Mouse (Mus musculus) MN1 (cell line): Measurements from ENCODE around the gene Kng2.
"Not testable (repeated sequence)": the region's sequence is repeated elsewhere in the genome, so short reads cannot be mapped to it uniquely, and the experiment has no call there.

ENCODE experiments used
- DNase-seq: peaks from one replicate; pipeline ENCODE4 v3.0.0-alpha.2; 2016; ENCODE audit warnings: low spot score

The Kng2 gene

GRCm38 (mm10) chr16:22956085-22956439 is 73.2 kb downstream of the Kng2 start:
- no peak for DNase-seq

GRCm38 (mm10) chr16:22955397-22956084 is 73.7 kb downstream of the Kng2 start:
- no peak for DNase-seq

- DNase-seq = no peak
Observed at GRCm38 (mm10) chr16:22953069-22953468, 76.2 kb downstream of the Kng2 start.

DNA sequence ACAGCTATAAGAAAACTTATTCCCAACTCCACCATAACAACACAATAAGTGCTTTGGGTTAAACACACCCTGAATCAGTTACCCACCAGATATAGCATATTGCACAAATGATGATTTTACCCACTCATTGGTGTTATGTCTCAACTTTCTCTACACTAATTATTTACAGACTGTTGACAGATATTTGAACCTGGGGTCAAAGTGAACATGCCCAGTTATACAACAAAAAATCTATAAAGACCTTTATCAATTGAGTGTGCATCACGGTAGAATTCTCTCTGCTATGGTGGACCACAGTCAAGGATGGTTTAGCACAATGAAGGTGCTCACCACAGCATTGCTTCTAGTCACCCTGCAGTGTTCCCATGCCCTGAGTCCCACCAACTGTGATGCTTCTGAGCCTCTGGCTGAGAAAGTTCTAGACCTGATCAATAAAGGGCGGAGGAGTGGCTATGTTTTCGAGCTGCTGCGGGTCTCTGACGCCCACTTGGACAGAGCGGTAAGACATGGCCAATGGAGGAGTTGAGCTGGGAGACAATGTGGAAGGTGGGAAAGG is 78.4 kb downstream of the Kng2 start, which contains the start of gene Hrg:
Gene Hrg (plus strand): TSS at position 233 of the 556 bp plus-strand sequence.
- DNase-seq = no peak

GRCm38 (mm10) chr16:22947371-22947770 is 81.9 kb downstream of the Kng2 start:
- DNase-seq = no peak

DNA sequence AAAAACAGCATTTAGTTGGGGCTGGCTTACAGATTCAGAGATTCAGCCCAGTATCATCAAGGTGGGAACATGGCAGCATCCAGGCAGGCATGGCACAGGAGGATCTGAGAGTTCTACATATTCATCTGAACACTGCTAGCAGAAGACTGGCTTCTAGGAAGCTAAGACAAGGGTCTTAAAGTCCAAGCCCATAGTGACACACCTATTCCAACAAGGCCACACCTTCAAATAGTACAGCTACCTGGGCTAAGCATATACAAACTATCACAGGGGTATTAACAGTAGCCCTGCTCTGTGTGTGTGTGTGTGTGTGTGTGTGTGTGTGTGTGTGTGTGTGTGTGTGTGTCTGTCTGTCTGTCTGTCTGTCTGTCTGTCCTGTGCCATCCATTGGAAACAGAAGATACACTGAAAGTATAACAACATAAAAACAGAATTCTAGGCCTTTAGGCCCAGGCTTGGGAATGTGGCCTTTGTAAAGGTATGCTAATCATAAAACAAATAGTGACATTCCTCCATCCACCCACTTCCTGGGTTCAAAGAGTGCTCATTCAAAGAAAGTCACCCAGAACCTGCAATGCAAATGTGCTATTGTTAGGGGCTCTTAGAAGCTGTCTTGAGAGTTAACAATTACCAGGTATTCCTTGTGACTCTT is 87.3 kb downstream of the Kng2 start:
- DNase-seq = not testable (repeated sequence)

DNA sequence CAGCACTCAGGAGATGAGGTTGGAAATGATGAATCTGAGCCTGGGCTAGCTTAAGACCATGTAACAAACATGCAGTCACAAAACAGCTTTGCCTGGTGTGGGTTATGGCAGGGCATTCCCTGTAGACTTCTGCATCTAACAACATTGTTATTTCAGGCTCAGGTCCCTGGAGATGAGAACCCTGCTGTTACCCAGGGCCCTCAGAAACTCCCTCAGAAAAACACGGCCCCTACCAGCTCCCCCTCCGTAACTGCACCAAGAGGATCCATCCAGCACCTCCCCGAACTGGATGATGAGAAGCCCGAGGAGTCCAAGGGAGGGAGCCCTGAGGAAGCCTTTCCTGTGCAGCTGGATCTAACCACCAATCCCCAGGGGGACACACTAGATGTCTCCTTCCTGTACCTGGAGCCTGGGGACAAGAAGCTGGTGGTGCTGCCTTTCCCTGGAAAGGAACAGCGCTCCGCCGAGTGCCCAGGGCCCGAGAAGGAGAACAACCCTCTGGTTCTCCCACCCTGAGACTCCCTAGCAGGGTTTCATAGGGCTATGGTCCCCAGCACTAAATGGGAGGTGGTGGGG is 90.1 kb downstream of the Kng2 start:
- DNase-seq = no peak

DNA sequence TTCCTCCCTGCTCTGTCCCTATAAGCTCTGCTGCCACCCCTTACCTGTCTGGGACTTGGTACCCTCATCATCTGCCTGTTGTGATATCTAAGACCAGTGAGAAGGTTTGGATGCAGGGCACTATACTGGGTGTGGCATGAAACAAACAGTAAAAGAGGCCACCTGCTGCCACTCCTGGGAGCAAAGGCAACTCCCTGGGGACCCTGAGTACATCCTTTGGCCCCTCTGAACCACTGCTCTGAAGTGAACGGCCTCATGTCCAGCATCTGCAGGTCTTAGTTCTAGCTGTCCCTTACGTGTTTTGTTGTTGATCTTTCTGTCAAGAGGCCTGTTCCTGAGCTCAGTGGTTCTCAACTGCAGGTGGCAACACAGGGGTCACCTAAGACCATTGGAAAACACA is 90.7 kb downstream of the Kng2 start:
- DNase-seq = no peak

- DNase-seq = no peak
Observed at GRCm38 (mm10) chr16:22937631-22938030, 91.7 kb downstream of the Kng2 start.
